Mouse (Mus musculus) kidney, postnatal 0 days (tissue): ENCODE results near the gene Rps6kb1. TPM values are rescaled to one million over a fixed set of nuclear protein-coding genes. Genes with fewer than 3 reads are reported as not detected.

Experiments
- ATAC-seq: fragments of 200-750 bp; cut with Nextera tagmentation; replicated peaks from 2 replicates; pipeline ENCODE4 v1.8.0; 2017; ENCODE audit warnings: low read depth, moderate number of reproducible peaks, moderate TSS enrichment, moderate library complexity; ENCODE audit not compliant: low FRiP score
- DNase-seq: peaks from one replicate; pipeline ENCODE4 v3.0.0-alpha.2; 2016; ENCODE audit warnings: low spot score
- H3K27ac ChIP-seq: fragments of 300-500 bp; sonication (generic); 2 replicates; pipeline ENCODE4 v1.5.1; 2014; ENCODE audit warnings: mild to moderate bottlenecking
- H3K27me3 ChIP-seq: fragments of 300-500 bp; sonication (generic); 2 replicates; pipeline ENCODE4 v1.6.1; 2014; ENCODE audit warnings: low read length, mixed read lengths; ENCODE audit not compliant: insufficient read depth
- H3K36me3 ChIP-seq: fragments of 300-500 bp; sonication (generic); 2 replicates; pipeline ENCODE4 v1.6.1; 2014; ENCODE audit warnings: low read length, mixed read lengths; ENCODE audit not compliant: insufficient read depth
- H3K4me1 ChIP-seq: fragments of 300-500 bp; sonication (generic); replicated peaks from 2 replicates; pipeline ENCODE4 v1.6.1; 2014; ENCODE audit warnings: antibody characterized with exemption, low read length, mixed read lengths; ENCODE audit not compliant: insufficient read depth
- H3K4me2 ChIP-seq: fragments of 300-500 bp; sonication (generic); 2 replicates; pipeline ENCODE4 v1.6.1; 2014; ENCODE audit warnings: mild to moderate bottlenecking, low read length, moderate library complexity, mixed read lengths
- H3K4me3 ChIP-seq: fragments of 300-500 bp; sonication (generic); replicated peaks from 2 replicates; pipeline ENCODE4 v1.5.1; 2014; ENCODE audit warnings: low read depth, low read length
- H3K9ac ChIP-seq: fragments of 300-500 bp; sonication (generic); 2 replicates; pipeline ENCODE4 v1.6.1; 2014; ENCODE audit warnings: low read depth, low read length
- H3K9me3 ChIP-seq: fragments of 300-500 bp; sonication (generic); replicated peaks from 2 replicates; pipeline ENCODE4 v1.6.1; 2016; ENCODE audit warnings: low read length, inconsistent platforms, mixed read lengths
- CTCF ChIP-seq: IDR thresholded peaks from 2 replicates; pipeline ENCODE4 v1.5.1; 2016; ENCODE audit warnings: antibody characterized with exemption, low read depth, mild to moderate bottlenecking, moderate library complexity
- WGBS: fragments of 180-500 bp; shearing (Covaris S2); extraction: QIAGEN DNeasy Blood & Tissue Kit; methylation state at CpG from one replicate; pipeline ENCODE4 v1.1.7; 2014; 5-methylcytosine and 5-hydroxymethylcytosine counted together
- polyA plus RNA-seq: library from polyadenylated mRNA; unstranded; fragments of >200 nt; fragmentation: Nextera tagmentation; extraction: Ambion mirVana; gene quantifications from 2 replicates; pipeline ENCODE4 v1.2.1, GENCODE M21; 2015

The Rps6kb1 gene
- polyA plus RNA-seq, 1 experiment from 2014 or later: 50.8 TPM

DNA sequence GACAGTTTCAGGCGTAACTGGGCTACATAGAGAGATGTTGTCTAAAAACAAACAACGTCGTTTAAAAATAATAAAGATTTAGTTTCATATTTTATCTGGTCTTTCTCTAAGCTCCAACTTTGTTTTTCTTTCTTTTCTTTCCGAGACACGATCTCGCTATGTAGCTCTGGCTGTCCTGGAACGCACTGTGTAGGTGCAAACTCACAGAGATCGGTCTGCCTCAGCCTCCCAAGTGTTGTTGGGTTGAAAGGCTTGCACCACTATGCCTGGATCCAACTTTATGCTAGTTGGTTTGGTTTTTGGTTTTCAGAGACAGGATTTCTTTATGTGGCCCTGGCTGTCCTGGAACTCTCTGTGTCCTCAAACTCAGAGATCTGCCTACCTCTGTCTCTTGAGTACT is 951 bp upstream of the Rps6kb1 start:
- Histone ChIP-seq H3K27ac (no peak overlapping the region), H3K4me3 (peak overlapping the region; percentile 89), H3K4me2 (peak overlapping the region; percentile 62), H3K4me1 (0 out of 2 replicates have a peak, but pooled peaks cover 3% of the 10 kb centered on the region), H3K27me3 (no peaks in the 10 kb centered on the region), H3K9ac (peak overlapping the region; percentile 95), H3K36me3 (no peaks in the 10 kb centered on the region), H3K9me3 (no peaks in the 10 kb centered on the region)
- ATAC-seq (no peak), DNase-seq (no peak)
- WGBS: 71% methylated on average over 8 of the region's 8 CpGs
- TF ChIP-seq CTCF: no peak

DNA sequence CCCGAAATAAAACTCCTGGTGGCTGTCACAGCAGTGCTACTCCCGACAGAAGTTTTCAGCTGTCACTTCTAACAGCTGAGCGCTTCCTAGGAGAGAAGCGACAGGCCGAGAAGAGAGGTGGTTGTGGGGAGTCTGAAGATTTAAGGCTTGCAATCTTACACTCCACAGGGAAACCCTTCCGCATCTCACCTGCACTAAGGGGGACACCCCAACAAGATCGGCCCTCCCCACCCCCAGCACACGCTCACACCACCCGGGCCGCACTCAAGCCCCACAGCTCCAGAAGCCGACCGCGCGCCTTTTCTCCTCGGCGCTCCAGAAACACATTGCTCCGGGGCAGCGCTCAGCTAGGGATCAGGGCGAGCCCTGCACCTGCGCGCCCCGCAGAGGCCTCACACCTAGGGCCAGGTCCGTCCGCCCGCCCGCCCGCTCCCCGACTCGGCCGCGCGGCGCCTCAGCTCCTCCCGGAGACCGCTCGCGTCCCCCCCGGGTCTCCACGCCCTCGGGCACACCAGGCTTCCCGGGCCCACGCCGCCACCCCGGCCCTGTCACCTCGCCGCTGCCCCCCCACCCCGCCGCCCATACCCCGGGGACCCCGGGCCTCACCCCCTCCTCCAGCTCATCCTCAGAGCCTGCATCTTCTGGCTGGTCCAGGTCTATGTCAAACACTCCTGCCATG is 506 bp downstream of the Rps6kb1 start:
- WGBS: under 1% methylated on average over 45 of the region's 50 CpGs
- ATAC-seq (peak; percentile 63), DNase-seq (peak; percentile 61)
- H3K4me2 ChIP-seq: peak overlapping the region; percentile 72
- TF ChIP-seq CTCF: no peak
- peak overlapping the region; percentile 95 for H3K9ac ChIP-seq
- no peaks in the 10 kb centered on the region for H3K9me3 ChIP-seq
- H3K4me3 ChIP-seq: peak overlapping the region; percentile 89
- H3K4me1 ChIP-seq: 0 out of 2 replicates have a peak, but pooled peaks cover 3% of the 10 kb centered on the region
- H3K36me3 ChIP-seq: no peaks in the 10 kb centered on the region
- H3K27me3 ChIP-seq: no peaks in the 10 kb centered on the region
- peak overlapping the region; percentile 87 for H3K27ac ChIP-seq

DNA sequence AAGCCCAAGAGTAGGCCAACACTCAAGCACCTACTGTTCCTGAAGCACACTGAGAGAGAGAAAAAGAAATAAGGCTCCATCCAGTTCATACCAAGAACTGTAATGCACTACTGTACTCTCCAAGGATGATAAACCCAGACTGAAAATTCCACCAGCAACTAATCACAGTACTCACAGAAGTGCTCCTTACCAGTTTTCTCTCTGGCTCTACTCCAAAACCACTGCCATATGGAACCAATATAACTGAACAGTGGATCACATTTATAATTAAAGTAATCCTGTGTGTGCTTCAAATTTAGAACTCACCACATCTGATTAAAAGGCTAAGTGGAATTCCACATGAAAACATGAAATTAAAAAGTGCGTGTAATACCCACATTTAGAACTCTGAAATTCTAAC is 1.8 kb downstream of the Rps6kb1 start:
- H3K4me2 ChIP-seq: peak overlapping the region; percentile 72; the same call in 1 of the 2 replicates
- no peak overlapping the region; the same call in 1 of the 2 replicates for H3K9ac ChIP-seq
- DNase-seq (no peak), ATAC-seq (no peak)
- no peak for TF ChIP-seq CTCF
- 0 out of 2 replicates have a peak, but pooled peaks cover 3% of the 10 kb centered on the region for H3K4me1 ChIP-seq
- 85% methylated on average over 1 of the region's 1 CpGs for WGBS
- no peak overlapping the region for H3K4me3 ChIP-seq
- H3K36me3 ChIP-seq: no peaks in the 10 kb centered on the region
- no peak overlapping the region for H3K27ac ChIP-seq
- H3K27me3 ChIP-seq: no peaks in the 10 kb centered on the region
- no peaks in the 10 kb centered on the region for H3K9me3 ChIP-seq

DNA sequence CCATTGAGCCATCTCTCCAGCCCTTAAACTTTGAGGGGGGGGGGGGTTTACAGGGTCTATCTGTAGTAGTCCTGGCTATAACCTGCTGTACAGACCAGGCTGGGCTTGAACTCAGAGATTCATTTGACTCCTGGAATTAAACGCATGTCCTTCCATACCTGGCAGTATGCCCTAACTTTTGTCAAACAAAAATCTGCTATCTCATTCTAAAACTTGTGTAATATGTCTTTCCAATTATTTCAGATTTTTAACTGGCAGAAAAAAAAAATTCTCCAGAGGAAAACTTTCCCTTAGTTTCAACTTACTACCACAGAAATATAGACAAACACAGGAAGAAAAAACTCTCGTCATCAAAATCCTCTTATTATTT is 4.1 kb downstream of the Rps6kb1 start:
- Histone ChIP-seq H3K36me3 (no peaks in the 10 kb centered on the region), H3K4me2 (no peak overlapping the region), H3K4me3 (no peak overlapping the region), H3K27ac (no peak overlapping the region), H3K27me3 (no peaks in the 10 kb centered on the region), H3K9ac (no peak overlapping the region), H3K9me3 (no peaks in the 10 kb centered on the region), H3K4me1 (0 out of 2 replicates have a peak, but pooled peaks cover 3% of the 10 kb centered on the region)
- no peak for TF ChIP-seq CTCF
- ATAC-seq: no peak
- 88% methylated on average over 2 of the region's 2 CpGs for WGBS
- DNase-seq: no peak

DNA sequence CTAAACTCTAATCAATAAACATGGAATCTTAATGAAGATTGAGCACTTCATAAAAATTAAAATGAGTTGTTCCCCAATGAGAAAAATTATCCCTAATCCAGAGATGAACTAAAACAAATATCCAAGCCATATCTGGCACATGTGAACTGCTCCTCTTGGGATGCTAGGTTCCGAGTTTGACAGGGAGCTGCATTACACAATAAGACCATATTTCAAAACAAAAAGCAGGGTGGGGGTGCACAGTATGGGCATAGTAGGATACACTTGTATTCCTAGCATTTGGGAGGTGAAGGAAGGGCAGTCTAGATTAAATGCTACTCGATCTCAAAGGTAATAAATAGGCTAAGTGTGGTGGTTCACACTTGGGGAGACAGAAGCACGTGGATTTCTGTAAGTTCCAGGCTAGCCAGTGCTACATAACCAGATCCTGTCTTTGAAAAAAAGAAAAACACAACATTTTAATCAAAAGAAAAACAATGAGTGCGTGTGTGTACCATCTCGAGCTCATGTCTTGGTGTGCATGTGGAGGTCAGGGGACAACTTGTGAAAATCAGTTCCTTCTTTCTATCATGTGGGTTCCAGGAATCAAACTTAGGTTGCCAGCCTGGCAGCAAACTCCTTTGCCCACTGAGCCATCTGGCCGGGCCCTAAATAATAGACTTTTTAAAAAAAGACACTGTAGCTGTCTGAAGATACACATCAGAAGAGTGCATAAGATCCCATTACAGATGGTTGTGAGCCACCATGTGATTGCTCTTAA is 4.7 kb downstream of the Rps6kb1 start:
- no peaks in the 10 kb centered on the region for H3K27me3 ChIP-seq
- H3K4me3 ChIP-seq: no peak overlapping the region
- H3K4me2 ChIP-seq: no peak overlapping the region
- H3K36me3 ChIP-seq: no peaks in the 10 kb centered on the region
- 0 out of 2 replicates have a peak, but pooled peaks cover 3% of the 10 kb centered on the region for H3K4me1 ChIP-seq
- H3K9ac ChIP-seq: no peak overlapping the region
- no peaks in the 10 kb centered on the region for H3K9me3 ChIP-seq
- 76% methylated on average over 6 of the region's 6 CpGs for WGBS
- no peak for TF ChIP-seq CTCF
- no peak overlapping the region for H3K27ac ChIP-seq
- ATAC-seq: no peak
- DNase-seq: no peak

DNA sequence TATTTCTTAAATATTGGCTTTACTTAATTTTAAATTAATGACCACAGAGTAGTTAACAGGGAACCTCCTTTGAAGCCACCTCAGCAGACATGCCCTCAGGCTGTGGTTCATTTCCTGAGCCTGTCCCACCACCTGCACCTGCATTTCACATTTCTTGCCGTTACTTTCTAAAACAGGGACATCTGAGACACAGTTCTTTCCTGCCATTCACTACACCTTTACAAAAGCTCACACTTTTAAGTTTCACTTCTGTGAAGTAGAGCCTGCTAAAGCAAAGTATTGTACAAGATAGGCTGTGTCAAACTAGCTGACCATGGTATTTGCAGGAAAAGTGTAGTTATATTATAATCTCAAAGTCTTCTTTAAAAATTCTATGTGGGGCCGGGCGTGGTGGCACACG is 5.8 kb downstream of the Rps6kb1 start:
- WGBS: 89% methylated on average over 4 of the region's 4 CpGs
- Histone ChIP-seq H3K36me3 (no peaks in the 10 kb centered on the region), H3K27me3 (no peaks in the 10 kb centered on the region), H3K4me2 (no peak overlapping the region), H3K9me3 (no peaks in the 10 kb centered on the region), H3K9ac (no peak overlapping the region), H3K4me1 (0 out of 2 replicates have a peak, but pooled peaks cover 3% of the 10 kb centered on the region), H3K27ac (no peak overlapping the region), H3K4me3 (no peak overlapping the region)
- DNase-seq (no peak), ATAC-seq (no peak)
- no peak for TF ChIP-seq CTCF
